Mouse (Mus musculus) bone marrow macrophage, adult 2 months (primary cell): ENCODE results near the gene Gm10135.

Experiments
- CTCF ChIP-seq: IDR thresholded peaks from 2 replicates; pipeline ENCODE4 v1.5.1; 2012; ENCODE audit warnings: low read depth, mild to moderate bottlenecking, low read length, moderate library complexity
- POLR2A ChIP-seq: IDR thresholded peaks from 2 replicates; pipeline ENCODE4 v1.6.1; 2012; ENCODE audit warnings: mild to moderate bottlenecking, low read depth, low read length, borderline replicate concordance

GRCm38 (mm10) chr5:72992474-72992873 is 18.0 kb upstream of the Gm10135 start:
- TF ChIP-seq CTCF: no peak
- TF ChIP-seq POLR2A: no peak
